13 mouse cellular contexts compared by ENCODE assay signal in genomic region chr17:46994641-46995398, GRCm38 (mm10). TPM values are rescaled to one million over a fixed set of nuclear protein-coding genes. Genes with fewer than 3 reads are reported as not detected.
DNase-seq lines count a peak whose midpoint lies in the region; ATAC-seq and TF ChIP-seq lines count a peak whose summit lies in the region.
"Had no signal": no experiment of that assay in that cellular context is flagged by ENCODE, and none has a peak within 500 bp of the region (broad histone marks: within the 10 kb centered on the region; RNA-seq: fewer than 3 reads in every experiment).

No protein-coding gene starts in this region.

- no peak overlapping the region for H3ac ChIP-seq in myocyte (ENCODE audit: control insufficient read depth, insufficient read length)

- peak overlapping the region; percentile 4; the same call in 1 of the 2 replicates for H3K27ac ChIP-seq in layer of hippocampus, adult 2 months
- H3K27ac ChIP-seq in forebrain, embryonic 16.5 days (ENCODE audit: low read length), result no peak overlapping the region
- H3K27ac ChIP-seq in hindbrain, embryonic 11.5 days (ENCODE audit: low read depth, low read length), result no peak overlapping the region
- H3K27ac ChIP-seq: heart, embryonic 13.5 days; left cerebral cortex, adult 2 months; midbrain, embryonic 13.5 days had no signal

- H3K27me3 ChIP-seq in myocyte (ENCODE audit: control insufficient read depth, insufficient read depth, insufficient read length), result no peaks in the 10 kb centered on the region
- no peaks in the 10 kb centered on the region for H3K27me3 ChIP-seq in forebrain, embryonic 16.5 days (replicated peaks; ENCODE audit: control insufficient read depth, insufficient read depth, low read length)
- no peaks in the 10 kb centered on the region for H3K27me3 ChIP-seq in hindbrain, embryonic 11.5 days (ENCODE audit: control insufficient read depth, insufficient read depth, low read length)
- H3K27me3 ChIP-seq: heart, embryonic 13.5 days; midbrain, embryonic 13.5 days had no signal

- no peak for ATAC-seq in forebrain, embryonic 16.5 days
- ATAC-seq in hindbrain, embryonic 11.5 days (ENCODE audit: low FRiP score), result no peak
- ATAC-seq: midbrain, embryonic 13.5 days had no signal

- DNase-seq in layer of hippocampus, adult 2 months (ENCODE audit: low spot score in 2 of 2), result no peak
- DNase-seq in layer of hippocampus, postnatal 10 days (ENCODE audit: low spot score in 2 of 2), result no peak
- DNase-seq in embryo, embryonic 11 days, result peak; percentile 29
- peak; percentile 52 to 64 for DNase-seq in kidney, postnatal 36 days
- DNase-seq in right cerebral cortex, adult 2 months (ENCODE audit: low spot score in 2 of 2), result no peak
- no peak for DNase-seq in hindbrain, embryonic 11.5 days (ENCODE audit: low spot score)
- DNase-seq: thymus, adult 2 months had no signal

- peak overlapping the region; percentile 74 for H3K4me2 ChIP-seq in myocyte (ENCODE audit: low read depth)
- no peak overlapping the region for H3K4me2 ChIP-seq in forebrain, embryonic 16.5 days (ENCODE audit: low read length)
- H3K4me2 ChIP-seq in hindbrain, embryonic 11.5 days (replicated peaks; ENCODE audit: low read depth, low read length), result no peak overlapping the region
- H3K4me2 ChIP-seq: heart, embryonic 13.5 days; midbrain, embryonic 13.5 days had no signal

- peak; percentile 53 for TF ChIP-seq POLR2A in myocyte (IDR thresholded peaks at IDR 0.05; ENCODE audit: insufficient read length, low read depth)

- peaks cover 31% of the 10 kb centered on the region for H3K36me3 ChIP-seq in myocyte (ENCODE audit: control insufficient read depth, insufficient read depth)
- H3K36me3 ChIP-seq in forebrain, embryonic 16.5 days (ENCODE audit: control insufficient read depth, insufficient read depth), result peaks cover 22% of the 10 kb centered on the region
- peaks cover 4% of the 10 kb centered on the region; the same call in 1 of the 2 replicates for H3K36me3 ChIP-seq in hindbrain, embryonic 11.5 days (ENCODE audit: control insufficient read depth, insufficient read depth, low read length)

- H3K79me2 ChIP-seq in myocyte (ENCODE audit: control insufficient read depth, insufficient read depth), result peaks cover 64% of the 10 kb centered on the region

- no peaks in the 10 kb centered on the region for H3K9me3 ChIP-seq in forebrain, embryonic 16.5 days (ENCODE audit: control insufficient read depth, low read length)
- H3K9me3 ChIP-seq in hindbrain, embryonic 11.5 days (ENCODE audit: control insufficient read depth, low read length), result no peaks in the 10 kb centered on the region
- H3K9me3 ChIP-seq: G1E; heart, embryonic 13.5 days; midbrain, embryonic 13.5 days had no signal

- WGBS in forebrain, embryonic 16.5 days, result 84% methylated on average over 10 of the region's 10 CpGs
- WGBS in hindbrain, embryonic 11.5 days, result 83% methylated on average over 10 of the region's 10 CpGs

- TF ChIP-seq CTCF in layer of hippocampus, adult 2 months (conservative IDR thresholded peaks at IDR 0.05), result no peak

- H3K4me3 ChIP-seq in layer of hippocampus, adult 2 months, result no peak overlapping the region
- no peak overlapping the region for H3K4me3 ChIP-seq in myocyte
- no peak overlapping the region for H3K4me3 ChIP-seq in forebrain, embryonic 16.5 days (replicated peaks; ENCODE audit: low read length)
- H3K4me3 ChIP-seq in hindbrain, embryonic 11.5 days (ENCODE audit: low read depth, low read length), result no peak overlapping the region
- H3K4me3 ChIP-seq: heart, embryonic 13.5 days; left cerebral cortex, adult 2 months; midbrain, embryonic 13.5 days had no signal

- H3K9ac ChIP-seq in forebrain, embryonic 16.5 days (replicated peaks; ENCODE audit: low read depth, low read length), result no peak overlapping the region
- no peak overlapping the region for H3K9ac ChIP-seq in hindbrain, embryonic 11.5 days (ENCODE audit: low read depth, low read length)
- H3K9ac ChIP-seq: heart, embryonic 13.5 days; midbrain, embryonic 13.5 days had no signal

- no peaks in the 10 kb centered on the region for H3K4me1 ChIP-seq in forebrain, embryonic 16.5 days (replicated peaks; ENCODE audit: control insufficient read depth, insufficient read depth, low read length)
- no peaks in the 10 kb centered on the region for H3K4me1 ChIP-seq in hindbrain, embryonic 11.5 days (replicated peaks; ENCODE audit: control insufficient read depth, insufficient read depth, low read length)
- H3K4me1 ChIP-seq: midbrain, embryonic 13.5 days had no signal

TF ChIP-seq in myocyte, 11 proteins besides CTCF, POLR2A, EP300 and RAD21:
- TF ChIP-seq REST (IDR thresholded peaks at IDR 0.05; ENCODE audit: insufficient read depth, insufficient read length) (no peak), MAX (IDR thresholded peaks at IDR 0.05; ENCODE audit: low read depth) (peak; percentile 66), MYOD1 (IDR thresholded peaks at IDR 0.05; ENCODE audit: control insufficient read depth in 1 of 3, insufficient read length in 2 of 3, low read depth in 2 of 3) (peak in 2 of 3 experiments; percentile 70 to 92), CEBPB (IDR thresholded peaks at IDR 0.05; ENCODE audit: insufficient read depth, poor library complexity, severe bottlenecking) (peak; percentile 96), MYOG (IDR thresholded peaks at IDR 0.05; ENCODE audit: control insufficient read depth in 1 of 3, insufficient read depth in 1 of 3, insufficient read length in 2 of 3, low read depth in 2 of 3) (peak; percentile 69 to 89 (median 85)), SRF (IDR thresholded peaks at IDR 0.05; ENCODE audit: control insufficient read depth, insufficient read length, low read depth) (peak; percentile 88), TCF3 (IDR thresholded peaks at IDR 0.05; ENCODE audit: insufficient read length, low read depth) (peak; percentile 71), USF1 (IDR thresholded peaks at IDR 0.05; ENCODE audit: low read depth) (no peak), POLR2AphosphoS2 (IDR thresholded peaks at IDR 0.05; ENCODE audit: insufficient read length, low read depth) (peak; percentile 50), TCF12 (IDR thresholded peaks at IDR 0.05; ENCODE audit: insufficient read depth, poor library complexity, severe bottlenecking) (peak; percentile 35), E2F4 (IDR thresholded peaks at IDR 0.05; ENCODE audit: insufficient read depth) (no peak)

RNA-seq across cellular contexts. Expression of gene Ubr2, which starts 15.5 kb away (rescaled TPM):
- total RNA-seq in layer of hippocampus, adult 2 months (2021), result 10 to 100 TPM; 61.0 to 63.7 TPM
- 10 to 100 TPM; 49.8 to 52.2 TPM for total RNA-seq in layer of hippocampus, postnatal 10 days (2021)
- polyA plus RNA-seq in myocyte (2012; fragmentation: generic; extraction: Trizol), result 36.9 TPM
- 16.0 and 16.9 TPM in 2 replicates for polyA plus RNA-seq in forebrain, embryonic 16.5 days (2015; fragmentation: Nextera tagmentation; extraction: Ambion mirVana)
- 17.7 and 23.8 TPM in 2 replicates for polyA plus RNA-seq in hindbrain, embryonic 11.5 days (2014; fragmentation: Nextera tagmentation; extraction: Ambion mirVana)

Comparison
In these comparisons a context has a peak if more than half of its experiments do, and no peak if none do; other contexts are left out.
1. DNase-seq: peak in embryo, embryonic 11 days (single experiment) and kidney, postnatal 36 days (2 of 2); none in layer of hippocampus, adult 2 months (0 of 2), layer of hippocampus, postnatal 10 days (0 of 2), right cerebral cortex, adult 2 months (0 of 2) and hindbrain, embryonic 11.5 days (single experiment).